Mouse (Mus musculus) midbrain, postnatal 0 days (tissue): ENCODE results near the gene Cbln4. TPM values are rescaled to one million over a fixed set of nuclear protein-coding genes. Genes with fewer than 3 reads are reported as not detected.

Experiments used
- ATAC-seq: fragments of 200-750 bp; cut with Nextera tagmentation; 2 replicates; pipeline ENCODE4 v1.8.0; 2017; ENCODE audit warnings: moderate number of reproducible peaks, mild to moderate bottlenecking, moderate TSS enrichment, moderate library complexity; ENCODE audit not compliant: low FRiP score
- DNase-seq: peaks from one replicate; pipeline ENCODE4 v3.0.0-alpha.2; 2015; ENCODE audit warnings: low spot score
- H3K27ac ChIP-seq: fragments of 300-500 bp; sonication (generic); 2 replicates; pipeline ENCODE4 v1.5.1; 2014; ENCODE audit warnings: low read depth, mild to moderate bottlenecking, low read length, mixed read lengths
- H3K27me3 ChIP-seq: fragments of 300-500 bp; sonication (generic); 2 replicates; pipeline ENCODE4 v1.6.1; 2014; ENCODE audit warnings: low read length, control low read depth, mixed read lengths; ENCODE audit not compliant: insufficient read depth
- H3K36me3 ChIP-seq: fragments of 300-500 bp; sonication (generic); 2 replicates; pipeline ENCODE4 v1.6.1; 2014; ENCODE audit warnings: low read length, control low read depth, mixed read lengths; ENCODE audit not compliant: insufficient read depth
- H3K4me1 ChIP-seq: fragments of 300-500 bp; sonication (generic); 2 replicates; pipeline ENCODE4 v1.6.1; 2014; ENCODE audit warnings: mild to moderate bottlenecking, control low read depth, antibody characterized with exemption, low read length, mixed read lengths; ENCODE audit not compliant: insufficient read depth
- H3K4me2 ChIP-seq: fragments of 300-500 bp; sonication (generic); 2 replicates; pipeline ENCODE4 v1.6.1; 2014; ENCODE audit warnings: low read depth, mild to moderate bottlenecking, low read length, mixed read lengths; ENCODE audit not compliant: poor library complexity, severe bottlenecking
- H3K4me3 ChIP-seq: fragments of 300-500 bp; sonication (generic); 2 replicates; pipeline ENCODE4 v1.5.1; 2014; ENCODE audit warnings: low read depth, mild to moderate bottlenecking, low read length, moderate library complexity
- H3K9ac ChIP-seq: fragments of 300-500 bp; sonication (generic); replicated peaks from 2 replicates; pipeline ENCODE4 v1.6.1; 2014; ENCODE audit warnings: mild to moderate bottlenecking, low read length, moderate library complexity, mixed read lengths; ENCODE audit not compliant: poor library complexity, severe bottlenecking
- H3K9me3 ChIP-seq: fragments of 300-500 bp; sonication (generic); 2 replicates; pipeline ENCODE4 v1.6.1; 2016; ENCODE audit warnings: low read length, control low read depth
- CTCF ChIP-seq: IDR thresholded peaks from 2 replicates; pipeline ENCODE4 v1.5.1; 2016; ENCODE audit warnings: antibody characterized with exemption, mild to moderate bottlenecking
- WGBS: fragments of 180-500 bp; shearing (Covaris S2); extraction: QIAGEN DNeasy Blood & Tissue Kit; methylation state at CpG from one replicate; pipeline ENCODE4 v1.1.7; 2014; 5-methylcytosine and 5-hydroxymethylcytosine counted together
- polyA plus RNA-seq: library from polyadenylated mRNA; unstranded; fragments of >200 nt; fragmentation: Nextera tagmentation; extraction: Ambion mirVana; gene quantifications from 2 replicates; pipeline ENCODE4 v1.2.1, GENCODE M21; 2015
- total RNA-seq: library from RNA; depleted of rRNA; stranded (reverse); fragments of >200 nt; gene quantifications from 2 replicates; pipeline ENCODE4 v1.2.3, GENCODE M21; 2014

Gene Cbln4
- total and polyA plus RNA-seq, 2 experiments from 2014 or later, result 35.7 to 48.3 TPM

DNA sequence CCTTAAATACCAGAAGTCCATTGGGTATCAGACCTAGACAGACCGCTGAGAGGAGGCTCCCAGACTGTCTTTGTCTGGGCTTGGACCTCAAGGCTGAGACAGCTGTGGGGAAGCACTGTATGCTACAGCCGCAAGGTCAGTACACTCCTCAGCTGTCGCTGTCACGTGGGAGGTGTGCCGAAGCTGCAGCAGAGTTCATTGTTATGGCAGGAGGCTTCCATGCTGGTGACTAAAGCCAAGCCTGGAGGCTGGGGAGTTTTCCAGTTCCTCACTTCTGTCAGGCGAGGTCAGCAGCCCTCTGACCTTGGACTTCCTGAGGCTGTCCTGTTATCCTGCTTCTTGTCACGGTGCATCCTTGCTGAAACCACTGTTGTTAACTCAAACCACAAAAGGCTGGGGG lies 2.7 kb upstream of the Cbln4 start:
- no peak for TF ChIP-seq CTCF
- Histone ChIP-seq H3K9me3 (no peaks in the 10 kb centered on the region), H3K4me2 (no peak overlapping the region), H3K36me3 (no peaks in the 10 kb centered on the region), H3K4me3 (no peak overlapping the region), H3K4me1 (0 out of 2 replicates have a peak, but pooled peaks cover 3% of the 10 kb centered on the region), H3K27ac (no peak overlapping the region), H3K27me3 (peaks cover 6% of the 10 kb centered on the region; the same call in 1 of the 2 replicates), H3K9ac (no peak overlapping the region)
- WGBS, result 64% methylated on average over 7 of the region's 7 CpGs
- DNase-seq, result no peak
- no peak for ATAC-seq

DNA sequence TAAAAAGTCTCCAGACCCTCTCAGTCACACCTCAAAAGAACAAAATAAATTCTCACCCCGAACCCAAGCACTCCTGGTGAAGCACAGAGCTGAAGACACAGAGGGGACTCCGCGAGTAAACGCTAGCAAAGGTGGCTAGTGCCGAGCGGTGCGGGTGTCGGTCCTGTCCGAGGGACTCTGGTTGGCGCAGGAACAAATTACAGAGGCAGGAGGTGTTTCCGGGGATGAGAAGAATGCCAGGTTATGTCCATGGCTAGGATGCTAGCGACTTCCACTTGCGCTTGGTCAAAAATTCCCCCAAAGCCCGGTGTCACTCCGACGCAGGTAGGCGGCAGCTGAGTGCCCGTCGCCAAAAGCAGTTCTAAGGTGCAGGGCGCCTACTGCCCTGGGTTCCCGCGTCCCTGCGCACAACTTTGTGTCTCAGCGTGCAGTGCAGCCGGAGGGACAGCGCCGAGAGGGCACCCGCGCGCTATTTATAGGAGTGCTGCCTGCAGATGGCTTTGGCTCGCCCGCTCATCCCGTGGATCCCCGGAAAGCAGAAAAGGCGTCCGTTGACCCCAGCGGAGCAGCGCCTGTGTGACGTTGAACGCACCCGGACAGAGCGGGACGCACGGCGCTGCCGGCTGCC lies 545 bp downstream of the Cbln4 start:
- peak overlapping the region; percentile 60 for H3K9ac ChIP-seq
- 0 out of 2 replicates have a peak, but pooled peaks cover 3% of the 10 kb centered on the region for H3K4me1 ChIP-seq
- H3K27me3 ChIP-seq, result peaks cover 6% of the 10 kb centered on the region; the same call in 1 of the 2 replicates
- no peaks in the 10 kb centered on the region for H3K9me3 ChIP-seq
- DNase-seq, result no peak
- H3K4me2 ChIP-seq, result peak overlapping the region; percentile 91
- no peak for ATAC-seq
- under 1% methylated on average over 46 of the region's 46 CpGs for WGBS
- peak overlapping the region; percentile 53 for H3K4me3 ChIP-seq
- H3K36me3 ChIP-seq, result no peaks in the 10 kb centered on the region
- H3K27ac ChIP-seq, result peak overlapping the region; percentile 63; the same call in 1 of the 2 replicates
- TF ChIP-seq CTCF, result no peak

DNA sequence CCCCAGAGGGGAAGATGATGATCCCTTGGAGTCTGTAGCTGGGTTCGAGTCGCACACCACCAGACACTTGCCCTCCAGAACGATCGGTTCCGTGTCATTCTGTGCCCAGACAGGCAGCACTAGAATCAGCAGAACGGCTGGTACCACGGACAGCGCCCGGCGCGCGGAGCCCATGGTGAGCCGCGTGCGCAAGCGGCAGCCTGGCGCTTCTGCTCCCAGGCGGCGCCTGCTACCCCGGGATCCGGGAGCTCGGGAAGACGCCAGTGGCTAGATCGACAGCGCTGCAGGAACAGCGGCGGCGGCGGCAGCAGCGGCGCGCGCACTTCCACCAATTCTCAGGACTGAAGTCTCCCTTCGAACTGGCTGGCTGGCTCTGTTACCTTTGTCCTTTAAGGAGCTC lies 1.1 kb downstream of the Cbln4 start:
- Histone ChIP-seq H3K9me3 (no peaks in the 10 kb centered on the region), H3K36me3 (no peaks in the 10 kb centered on the region), H3K9ac (peak overlapping the region; percentile 60), H3K4me3 (peak overlapping the region; percentile 53), H3K4me1 (0 out of 2 replicates have a peak, but pooled peaks cover 3% of the 10 kb centered on the region), H3K4me2 (peak overlapping the region; percentile 91), H3K27me3 (peaks cover 6% of the 10 kb centered on the region; the same call in 1 of the 2 replicates), H3K27ac (peak overlapping the region; percentile 63; the same call in 1 of the 2 replicates)
- ATAC-seq, result no peak
- WGBS, result under 1% methylated on average over 34 of the region's 34 CpGs
- peak; percentile 72 for DNase-seq
- TF ChIP-seq CTCF, result peak; percentile 46

DNA sequence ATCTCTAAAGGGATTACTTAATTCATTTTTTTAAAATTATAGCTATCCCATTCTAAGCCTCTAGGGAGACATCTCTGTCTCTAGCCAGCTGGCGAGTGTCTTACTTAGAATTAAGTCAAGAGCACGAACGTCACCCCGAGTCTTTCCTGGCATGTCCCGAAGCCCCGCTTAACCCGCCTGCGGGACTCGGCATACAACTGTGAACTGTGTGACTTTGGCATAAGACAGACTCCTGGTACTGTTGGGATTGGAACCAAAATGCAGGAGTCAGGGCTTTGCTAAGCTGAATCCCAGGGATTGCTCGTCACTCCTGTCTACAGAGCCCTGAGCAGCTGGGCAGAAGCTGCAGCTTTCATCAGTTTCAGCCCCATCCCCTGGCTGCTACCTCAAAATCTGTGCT lies 2.4 kb downstream of the Cbln4 start:
- Histone ChIP-seq H3K27me3 (peaks cover 6% of the 10 kb centered on the region; the same call in 1 of the 2 replicates), H3K4me2 (peak overlapping the region; percentile 91), H3K27ac (0 out of 2 replicates have a peak overlapping the region, but pooled peaks have one; percentile 14), H3K36me3 (no peaks in the 10 kb centered on the region), H3K9ac (peak overlapping the region; percentile 44), H3K4me1 (0 out of 2 replicates have a peak, but pooled peaks cover 3% of the 10 kb centered on the region), H3K4me3 (peak overlapping the region; percentile 53), H3K9me3 (no peaks in the 10 kb centered on the region)
- WGBS, result 32% methylated on average over 10 of the region's 10 CpGs
- ATAC-seq (no peak), DNase-seq (peak; percentile 28)
- TF ChIP-seq CTCF, result no peak

DNA sequence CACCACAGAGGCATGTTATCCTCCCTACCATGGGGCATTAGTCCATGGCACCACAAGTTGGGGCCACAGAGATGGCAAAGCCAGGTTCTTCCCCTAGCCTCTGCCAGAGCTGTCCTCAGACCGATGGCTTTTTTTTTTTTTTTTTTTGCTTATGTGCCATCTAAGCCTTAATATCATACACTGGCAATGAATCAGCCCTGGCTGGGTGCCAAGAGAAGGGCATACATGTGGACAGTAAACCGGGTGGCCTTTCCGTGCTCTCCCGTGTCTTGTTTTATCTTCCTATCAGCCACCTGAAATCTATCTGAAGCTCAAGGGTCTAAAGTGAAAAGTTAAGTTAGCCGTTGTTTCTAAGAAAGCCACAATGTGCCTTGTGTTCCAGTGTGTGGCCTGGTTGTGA lies 3.7 kb downstream of the Cbln4 start:
- H3K4me2 ChIP-seq, result peak overlapping the region; percentile 91
- TF ChIP-seq CTCF, result no peak
- H3K9me3 ChIP-seq, result no peaks in the 10 kb centered on the region
- 82% methylated on average over 5 of the region's 5 CpGs for WGBS
- H3K4me1 ChIP-seq, result 0 out of 2 replicates have a peak, but pooled peaks cover 3% of the 10 kb centered on the region
- ATAC-seq (no peak), DNase-seq (peak; percentile 26)
- H3K36me3 ChIP-seq, result no peaks in the 10 kb centered on the region
- no peak overlapping the region for H3K27ac ChIP-seq
- no peak overlapping the region for H3K9ac ChIP-seq
- H3K4me3 ChIP-seq, result peak overlapping the region; percentile 53
- peaks cover 6% of the 10 kb centered on the region; the same call in 1 of the 2 replicates for H3K27me3 ChIP-seq

DNA sequence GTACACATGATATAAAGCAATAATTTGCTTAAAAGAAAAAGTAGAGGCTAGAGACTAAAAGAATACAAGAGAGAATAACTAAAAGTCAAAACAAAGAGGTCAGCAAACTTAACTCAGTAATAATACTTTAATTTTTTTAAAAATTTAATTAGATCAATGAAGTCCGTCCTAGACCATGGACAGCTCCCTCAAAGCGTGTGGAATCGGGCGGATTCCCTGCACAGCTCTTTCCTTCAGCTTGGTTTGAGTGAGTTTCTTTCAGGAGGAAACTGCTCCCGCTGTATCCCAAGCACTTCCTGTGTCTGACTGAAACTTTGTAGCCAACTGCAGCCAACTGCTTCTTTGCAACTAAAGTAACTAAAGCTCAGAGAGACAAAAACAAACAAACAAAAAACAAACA lies 9.0 kb downstream of the Cbln4 start:
- Histone ChIP-seq H3K4me2 (no peak overlapping the region), H3K27ac (no peak overlapping the region), H3K27me3 (no peaks in the 10 kb centered on the region), H3K9ac (no peak overlapping the region), H3K4me1 (no peaks in the 10 kb centered on the region), H3K9me3 (no peaks in the 10 kb centered on the region), H3K4me3 (no peak overlapping the region), H3K36me3 (no peaks in the 10 kb centered on the region)
- TF ChIP-seq CTCF, result no peak
- WGBS, result 55% methylated on average over 5 of the region's 5 CpGs
- ATAC-seq (no peak), DNase-seq (no peak)
